Mouse (Mus musculus): ENCODE measurements at regions not wholly inside any gene's neighbourhood (a gene's known extent, or its start where the extent isn't known, plus 50 kb on each side); places are given as distances from the start of the nearest gene placed in this dataset.

- DNase-seq (ENCODE audit: low read depth), result no peak
These were observed 155.6 kb downstream of the 1190002N15Rik start for GRCm38 (mm10) chr9:94382293-94382692.

- DNase-seq (ENCODE audit: low read depth), result no peak
These were observed 159.0 kb downstream of the 1190002N15Rik start for GRCm38 (mm10) chr9:94378835-94379234.

- DNase-seq (ENCODE audit: low read depth), result no peak
These were observed 159.6 kb downstream of the 1190002N15Rik start for GRCm38 (mm10) chr9:94378291-94378690.

GRCm38 (mm10) chr9:94377346-94378039, 160.4 kb downstream of the 1190002N15Rik start:
- no peak for DNase-seq (ENCODE audit: low read depth)

- DNase-seq (ENCODE audit: low read depth), result no peak
These were observed 166.9 kb downstream of the 1190002N15Rik start for GRCm38 (mm10) chr9:94370976-94371375.

GRCm38 (mm10) chr9:94368231-94368936, 169.5 kb downstream of the 1190002N15Rik start:
- no peak for DNase-seq (ENCODE audit: low read depth)

GRCm38 (mm10) chr9:94361877-94362697, 175.8 kb downstream of the 1190002N15Rik start:
- DNase-seq (ENCODE audit: low read depth), result no peak

- no peak for DNase-seq (ENCODE audit: low read depth)
These were observed 176.9 kb downstream of the 1190002N15Rik start for GRCm38 (mm10) chr9:94361011-94361410.

GRCm38 (mm10) chr9:94358150-94358549, 179.7 kb downstream of the 1190002N15Rik start:
- DNase-seq (ENCODE audit: low read depth), result no peak

- no peak for DNase-seq (ENCODE audit: low read depth)
These were observed 195.9 kb downstream of the 1190002N15Rik start for GRCm38 (mm10) chr9:94342011-94342410.

- DNase-seq (ENCODE audit: low read depth), result no peak
These were observed 196.3 kb downstream of the 1190002N15Rik start for GRCm38 (mm10) chr9:94341531-94341930.

- DNase-seq (ENCODE audit: low read depth), result no peak
These were observed 204.4 kb downstream of the 1190002N15Rik start for GRCm38 (mm10) chr9:94333450-94333849.

GRCm38 (mm10) chr9:94323011-94323410, 214.9 kb downstream of the 1190002N15Rik start:
- no peak for DNase-seq (ENCODE audit: low read depth)

GRCm38 (mm10) chr9:94302575-94302974, 235.3 kb downstream of the 1190002N15Rik start:
- no peak for DNase-seq (ENCODE audit: low read depth)

GRCm38 (mm10) chr9:94301896-94302295, 236.0 kb downstream of the 1190002N15Rik start:
- DNase-seq (ENCODE audit: low read depth), result no peak

- DNase-seq (ENCODE audit: low read depth), result no peak
These were observed 242.4 kb downstream of the 1190002N15Rik start for GRCm38 (mm10) chr9:94295431-94295830.

GRCm38 (mm10) chr9:94292147-94292546, 245.7 kb downstream of the 1190002N15Rik start:
- peak; percentile 4 for DNase-seq (ENCODE audit: low read depth)

GRCm38 (mm10) chr9:94289546-94289945, 248.3 kb downstream of the 1190002N15Rik start:
- no peak for DNase-seq (ENCODE audit: low read depth)

- DNase-seq (ENCODE audit: low read depth), result no peak
These were observed 250.3 kb downstream of the 1190002N15Rik start for GRCm38 (mm10) chr9:94287559-94287958.

GRCm38 (mm10) chr9:94278657-94279585, 259.0 kb downstream of the 1190002N15Rik start:
- DNase-seq (ENCODE audit: low read depth), result no peak

GRCm38 (mm10) chr9:94277096-94277495, 260.8 kb downstream of the 1190002N15Rik start:
- no peak for DNase-seq (ENCODE audit: low read depth)
